ENCODE assay signal across 8 mouse cellular contexts in the genomic region with DNA sequence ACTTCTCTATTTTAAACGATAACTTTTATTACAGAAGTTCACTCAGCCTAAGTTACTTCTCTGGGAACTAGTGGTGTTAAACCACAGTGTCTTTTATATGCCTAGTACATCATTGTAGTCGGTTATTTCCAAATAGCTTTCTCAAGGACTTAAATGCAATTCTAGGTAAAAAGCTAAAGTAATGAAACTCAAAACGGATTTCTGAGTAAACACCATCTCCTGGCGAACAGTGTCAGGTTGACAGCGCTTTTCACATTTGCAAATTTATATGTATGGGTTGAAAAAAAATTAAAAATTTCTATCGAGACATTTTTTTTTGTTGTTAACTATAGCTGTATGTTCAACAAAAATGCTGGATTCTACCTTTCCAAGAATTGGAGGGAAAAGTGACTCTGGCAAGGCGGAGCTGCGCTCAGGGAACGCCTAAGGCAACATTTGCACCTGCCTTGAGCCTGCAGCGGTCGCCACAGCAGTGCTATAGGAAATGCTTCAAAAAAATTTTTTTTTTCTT. TPM values are rescaled to one million over a fixed set of nuclear protein-coding genes. Genes with fewer than 3 reads are reported as not detected.
DNase-seq lines count a peak whose midpoint lies in the region; ATAC-seq lines count a peak whose summit lies in the region.

No protein-coding gene starts in this region.

- ATAC-seq in forebrain, embryonic 11.5 days (replicated peaks; ENCODE audit: low FRiP score): peak; percentile 31
- ATAC-seq in megakaryocyte-erythroid progenitor cell, adult 5-6 weeks (replicated peaks; ENCODE audit: low FRiP score, low TSS enrichment, poor library complexity, severe bottlenecking): peak; percentile 35; the same call in 1 of the 2 replicates

- no peaks in the 10 kb centered on the region for H3K36me3 ChIP-seq in forebrain, embryonic 11.5 days (ENCODE audit: control insufficient read depth, insufficient read depth, low read length)

- H3K9me3 ChIP-seq in forebrain, embryonic 11.5 days (ENCODE audit: control insufficient read depth, low read length): no peaks in the 10 kb centered on the region

- H3K27me3 ChIP-seq in forebrain, embryonic 11.5 days (ENCODE audit: control insufficient read depth, insufficient read depth, low read length): no peaks in the 10 kb centered on the region

- H3K4me2 ChIP-seq in forebrain, embryonic 11.5 days (ENCODE audit: low read depth, low read length, severe bottlenecking): peak overlapping the region; percentile 64

- DNase-seq in lung, adult 18-20 months: peak; percentile 24 to 29
- DNase-seq in lung, postnatal 10 days: no peak
- peak; percentile 47 for DNase-seq in adipocyte (ENCODE audit: low spot score)
- peak; percentile 66 for DNase-seq in forebrain, embryonic 11.5 days (ENCODE audit: low spot score)
- peak; percentile 43 for DNase-seq in kidney, postnatal 10 days
- no peak for DNase-seq in gastrocnemius, adult 18-20 months (ENCODE audit: low spot score)
- DNase-seq in layer of hippocampus, postnatal 10 days (ENCODE audit: low spot score in 2 of 2): no peak

- WGBS in forebrain, embryonic 11.5 days: 5% methylated on average over 11 of the region's 11 CpGs

- peaks cover 3% of the 10 kb centered on the region; the same call in 1 of the 2 replicates for H3K4me1 ChIP-seq in forebrain, embryonic 11.5 days (replicated peaks; ENCODE audit: control insufficient read depth, insufficient read depth, low read length)

- H3K27ac ChIP-seq in forebrain, embryonic 11.5 days (ENCODE audit: low read depth, low read length): peak overlapping the region; percentile 83

- H3K4me3 ChIP-seq in forebrain, embryonic 11.5 days (ENCODE audit: low read depth, low read length): peak overlapping the region; percentile 99

- peak overlapping the region; percentile 64 for H3K9ac ChIP-seq in forebrain, embryonic 11.5 days (ENCODE audit: low read length)

RNA-seq across cellular contexts. Expression of a gene that starts 0.4 kb away (rescaled TPM):
- polyA plus RNA-seq in forebrain, embryonic 11.5 days (2014; fragmentation: Nextera tagmentation; extraction: Ambion mirVana): 21.6 and 23.6 TPM in 2 replicates
- 22.9 and 25.1 TPM in 2 replicates for total RNA-seq in megakaryocyte-erythroid progenitor cell, adult 5-6 weeks (2014; fragmentation: Nextera tagmentation)
- 30.6 and 38.4 TPM in 2 replicates for total RNA-seq in megakaryocyte-erythroid progenitor cell, adult 5-6 weeks (2017)
- total RNA-seq in gastrocnemius, adult 18-20 months (2021): 1 to 10 TPM; 6.9 to 7.9 TPM
- total RNA-seq in layer of hippocampus, postnatal 10 days (2021): 10 to 100 TPM; 19.1 to 20.9 TPM

RNA-seq across cellular contexts. Expression of a gene that starts 53.9 kb away (rescaled TPM):
- polyA plus RNA-seq in forebrain, embryonic 11.5 days (2014; fragmentation: Nextera tagmentation; extraction: Ambion mirVana): 0.37 and 0.68 TPM in 2 replicates
- total RNA-seq in megakaryocyte-erythroid progenitor cell, adult 5-6 weeks (2014; fragmentation: Nextera tagmentation): 6.7 and 15.5 TPM in 2 replicates
- total RNA-seq in megakaryocyte-erythroid progenitor cell, adult 5-6 weeks (2017): 14.0 and 19.4 TPM in 2 replicates
- under 1 TPM; 0.17 to 0.25 TPM for total RNA-seq in gastrocnemius, adult 18-20 months (2021)
- under 1 TPM; 0.54 to 0.87 TPM for total RNA-seq in layer of hippocampus, postnatal 10 days (2021)

RNA-seq across cellular contexts. Expression of a gene that starts 54.4 kb away (rescaled TPM):
- 46.8 and 49.7 TPM in 2 replicates for polyA plus RNA-seq in forebrain, embryonic 11.5 days (2014; fragmentation: Nextera tagmentation; extraction: Ambion mirVana)
- 21.7 and 28.2 TPM in 2 replicates for total RNA-seq in megakaryocyte-erythroid progenitor cell, adult 5-6 weeks (2014; fragmentation: Nextera tagmentation)
- total RNA-seq in megakaryocyte-erythroid progenitor cell, adult 5-6 weeks (2017): 32.7 and 35.5 TPM in 2 replicates
- 1 to 10 TPM; 3.8 to 4.1 TPM for total RNA-seq in gastrocnemius, adult 18-20 months (2021)
- total RNA-seq in layer of hippocampus, postnatal 10 days (2021): 10 to 100 TPM; 36.4 to 39.6 TPM

Comparison
In these comparisons a context has a peak if more than half of its experiments do, and no peak if none do; other contexts are left out.
1. DNase-seq: peak in lung, adult 18-20 months (2 of 2), adipocyte (single experiment), forebrain, embryonic 11.5 days (single experiment) and kidney, postnatal 10 days (single experiment); none in lung, postnatal 10 days (single experiment), gastrocnemius, adult 18-20 months (single experiment) and layer of hippocampus, postnatal 10 days (0 of 2).
2. RNA of a gene that starts 53.9 kb away (total RNA-seq): 6.7 to 19.4 TPM in megakaryocyte-erythroid progenitor cell, adult 5-6 weeks; 0.54 to 0.87 TPM in layer of hippocampus, postnatal 10 days and 0.17 to 0.25 TPM in gastrocnemius, adult 18-20 months; every median in the first group is over 4 times any median in the second.
3. RNA of a gene that starts 54.4 kb away (total RNA-seq): 36.4 to 39.6 TPM in layer of hippocampus, postnatal 10 days and 21.7 to 35.5 TPM in megakaryocyte-erythroid progenitor cell, adult 5-6 weeks; 3.8 to 4.1 TPM in gastrocnemius, adult 18-20 months; every median in the first group is over 4 times any median in the second.